Comparison of ENCODE assay signal across 8 mouse cellular contexts in genomic region chr9:56936861-56937222, GRCm38 (mm10). TPM values are rescaled to one million over a fixed set of nuclear protein-coding genes. Genes with fewer than 3 reads are reported as not detected.
DNase-seq lines count a peak whose midpoint lies in the region; ATAC-seq and TF ChIP-seq lines count a peak whose summit lies in the region.

No protein-coding gene starts in this region.

- no peak for TF ChIP-seq CTCF in left cerebral cortex, adult 2 months (IDR thresholded peaks at IDR 0.05)

- H3K79me2 ChIP-seq in myocyte (ENCODE audit: control insufficient read depth, insufficient read depth) = peaks cover 30% of the 10 kb centered on the region

- H3K4me1 ChIP-seq in embryonic facial prominence, embryonic 12.5 days = peaks cover 11% of the 10 kb centered on the region
- H3K4me1 ChIP-seq in intestine, embryonic 15.5 days (replicated peaks) = peaks cover 6% of the 10 kb centered on the region; the same call in 1 of the 2 replicates

- no peaks in the 10 kb centered on the region for H3K36me3 ChIP-seq in embryonic facial prominence, embryonic 12.5 days
- no peaks in the 10 kb centered on the region for H3K36me3 ChIP-seq in intestine, embryonic 15.5 days
- H3K36me3 ChIP-seq in myocyte (ENCODE audit: control insufficient read depth, insufficient read depth) = peaks cover 4% of the 10 kb centered on the region

- DNase-seq in left cerebral cortex, adult 2 months (ENCODE audit: extremely low spot score in 1 of 2, low spot score in 2 of 2) = no peak
- DNase-seq in left cerebral cortex, adult 9 months (ENCODE audit: low spot score in 2 of 2) = no peak
- no peak for DNase-seq in layer of hippocampus, adult 11-12 months (ENCODE audit: low spot score)
- DNase-seq in left cerebral cortex, postnatal 25 days (ENCODE audit: low spot score in 2 of 2) = no peak
- DNase-seq in frontal cortex, postnatal 14 days (ENCODE audit: low spot score in 2 of 2) = no peak

- 19% methylated on average over 6 of the region's 6 CpGs for whole genome bisulfite sequencing in embryonic facial prominence, embryonic 12.5 days
- 18% methylated on average over 6 of the region's 6 CpGs for WGBS in intestine, embryonic 15.5 days

- H3ac ChIP-seq in myocyte (ENCODE audit: control insufficient read depth, insufficient read length) = peak overlapping the region; percentile 77

- ATAC-seq in embryonic facial prominence, embryonic 12.5 days (ENCODE audit: insufficient number of reproducible peaks, insufficient read depth, low FRiP score, low TSS enrichment) = no peak
- no peak; the same call in 1 of the 2 replicates for ATAC-seq in intestine, embryonic 15.5 days

- H3K9me3 ChIP-seq in embryonic facial prominence, embryonic 12.5 days = no peaks in the 10 kb centered on the region
- H3K9me3 ChIP-seq in intestine, embryonic 15.5 days = no peaks in the 10 kb centered on the region

- peak overlapping the region; percentile 95 for H3K4me3 ChIP-seq in left cerebral cortex, adult 2 months
- H3K4me3 ChIP-seq in embryonic facial prominence, embryonic 12.5 days = peak overlapping the region; percentile 88
- H3K4me3 ChIP-seq in intestine, embryonic 15.5 days (replicated peaks) = peak overlapping the region; percentile 78
- H3K4me3 ChIP-seq in myocyte = peak overlapping the region; percentile 93

- no peak for TF ChIP-seq POLR2A in myocyte (IDR thresholded peaks at IDR 0.05; ENCODE audit: insufficient read length, low read depth)

- H3K27me3 ChIP-seq in embryonic facial prominence, embryonic 12.5 days = no peaks in the 10 kb centered on the region
- H3K27me3 ChIP-seq in intestine, embryonic 15.5 days (replicated peaks) = no peaks in the 10 kb centered on the region
- no peaks in the 10 kb centered on the region for H3K27me3 ChIP-seq in myocyte (ENCODE audit: control insufficient read depth, insufficient read depth, insufficient read length)

- intact Hi-C loops in left cerebral cortex, adult 2 months (cut with DNase I) = loop anchor here (5.0 kb wide), 1 partner anchor 140 kb away; no protein-coding TSS in a partner anchor
- intact Hi-C loops in left cerebral cortex, postnatal 25 days (cut with DNase I) = loop anchor here (5.0 kb wide), 3 partner anchors 40 to 195 kb away; partner anchors contain the start of genes Man2c1 and Sin3a

- H3K4me2 ChIP-seq in embryonic facial prominence, embryonic 12.5 days (replicated peaks) = peak overlapping the region; percentile 58
- peak overlapping the region; percentile 59 for H3K4me2 ChIP-seq in intestine, embryonic 15.5 days (replicated peaks)
- H3K4me2 ChIP-seq in myocyte (ENCODE audit: low read depth) = peak overlapping the region; percentile 84

- H3K27ac ChIP-seq in left cerebral cortex, adult 2 months = peak overlapping the region; percentile 41; the same call in 1 of the 2 replicates
- no peak overlapping the region for H3K27ac ChIP-seq in embryonic facial prominence, embryonic 12.5 days
- no peak overlapping the region; the same call in 1 of the 2 replicates for H3K27ac ChIP-seq in intestine, embryonic 15.5 days

- H3K9ac ChIP-seq in embryonic facial prominence, embryonic 12.5 days = no peak overlapping the region
- 0 out of 2 replicates have a peak overlapping the region, but pooled peaks have one; percentile 8 for H3K9ac ChIP-seq in intestine, embryonic 15.5 days

TF ChIP-seq in myocyte, 11 proteins besides CTCF, POLR2A, EP300 and RAD21:
- TF ChIP-seq POLR2AphosphoS2 (IDR thresholded peaks at IDR 0.05; ENCODE audit: insufficient read length, low read depth) = no peak
- TF ChIP-seq SRF (IDR thresholded peaks at IDR 0.05; ENCODE audit: control insufficient read depth, insufficient read length, low read depth) = no peak
- no peak for TF ChIP-seq CEBPB (IDR thresholded peaks at IDR 0.05; ENCODE audit: insufficient read depth, poor library complexity, severe bottlenecking)
- no peak for TF ChIP-seq MYOD1 (IDR thresholded peaks at IDR 0.05; ENCODE audit: control insufficient read depth in 1 of 3, insufficient read length in 2 of 3, low read depth in 2 of 3)
- TF ChIP-seq USF1 (IDR thresholded peaks at IDR 0.05; ENCODE audit: low read depth) = no peak
- TF ChIP-seq MYOG (IDR thresholded peaks at IDR 0.05; ENCODE audit: control insufficient read depth in 1 of 3, insufficient read depth in 1 of 3, insufficient read length in 2 of 3, low read depth in 2 of 3) = no peak
- TF ChIP-seq MAX (IDR thresholded peaks at IDR 0.05; ENCODE audit: low read depth) = no peak
- no peak for TF ChIP-seq TCF3 (IDR thresholded peaks at IDR 0.05; ENCODE audit: insufficient read length, low read depth)
- TF ChIP-seq E2F4 (IDR thresholded peaks at IDR 0.05; ENCODE audit: insufficient read depth) = no peak
- no peak for TF ChIP-seq REST (IDR thresholded peaks at IDR 0.05; ENCODE audit: insufficient read depth, insufficient read length)
- no peak for TF ChIP-seq TCF12 (IDR thresholded peaks at IDR 0.05; ENCODE audit: insufficient read depth, poor library complexity, severe bottlenecking)

RNA-seq across cellular contexts. Expression of gene Imp3, which starts 0.4 kb away (rescaled TPM):
- total RNA-seq in left cerebral cortex, adult 2 months (2021) = 10 to 100 TPM; 49.8 to 50.2 TPM
- 74.3 and 76.9 TPM in 2 replicates for polyA plus RNA-seq in embryonic facial prominence, embryonic 12.5 days (2016; fragmentation: Nextera tagmentation; extraction: Ambion mirVana)
- 71.2 and 74.5 TPM in 2 replicates for polyA plus RNA-seq in intestine, embryonic 15.5 days (2015; fragmentation: Nextera tagmentation; extraction: Ambion mirVana)
- 142 TPM for polyA plus RNA-seq in myocyte (2012; fragmentation: generic; extraction: Trizol)
- 10 to 100 TPM; 47.5 to 59.8 TPM for total RNA-seq in left cerebral cortex, postnatal 25 days (2021)

RNA-seq across cellular contexts. Expression of gene Snx33, which starts 8.7 kb away (rescaled TPM):
- 1 to 10 TPM; 5.8 to 7.3 TPM for total RNA-seq in left cerebral cortex, adult 2 months (2021)
- polyA plus RNA-seq in embryonic facial prominence, embryonic 12.5 days (2016; fragmentation: Nextera tagmentation; extraction: Ambion mirVana) = 13.8 and 14.4 TPM in 2 replicates
- 6.2 and 6.3 TPM in 2 replicates for polyA plus RNA-seq in intestine, embryonic 15.5 days (2015; fragmentation: Nextera tagmentation; extraction: Ambion mirVana)
- polyA plus RNA-seq in myocyte (2012; fragmentation: generic; extraction: Trizol) = 9.4 TPM
- total RNA-seq in left cerebral cortex, postnatal 25 days (2021) = 1 to 10 TPM; 6.7 to 7.6 TPM

RNA-seq across cellular contexts. Expression of gene Snupn, which starts 13.8 kb away (rescaled TPM):
- total RNA-seq in left cerebral cortex, adult 2 months (2021) = 10 to 100 TPM; 13.5 to 16.3 TPM
- 27.3 and 29.1 TPM in 2 replicates for polyA plus RNA-seq in embryonic facial prominence, embryonic 12.5 days (2016; fragmentation: Nextera tagmentation; extraction: Ambion mirVana)
- polyA plus RNA-seq in intestine, embryonic 15.5 days (2015; fragmentation: Nextera tagmentation; extraction: Ambion mirVana) = 13.2 and 13.3 TPM in 2 replicates
- 12.8 TPM for polyA plus RNA-seq in myocyte (2012; fragmentation: generic; extraction: Trizol)
- total RNA-seq in left cerebral cortex, postnatal 25 days (2021) = 10 to 100 TPM; 17.6 to 17.7 TPM

RNA-seq across cellular contexts. Expression of gene Ptpn9, which starts 57.9 kb away (rescaled TPM):
- total RNA-seq in left cerebral cortex, adult 2 months (2021) = 10 to 100 TPM; 29.7 to 33.1 TPM
- polyA plus RNA-seq in embryonic facial prominence, embryonic 12.5 days (2016; fragmentation: Nextera tagmentation; extraction: Ambion mirVana) = 42.5 and 43.4 TPM in 2 replicates
- 13.2 and 13.4 TPM in 2 replicates for polyA plus RNA-seq in intestine, embryonic 15.5 days (2015; fragmentation: Nextera tagmentation; extraction: Ambion mirVana)
- polyA plus RNA-seq in myocyte (2012; fragmentation: generic; extraction: Trizol) = 16.1 TPM
- 10 to 100 TPM; 26.7 to 29.0 TPM for total RNA-seq in left cerebral cortex, postnatal 25 days (2021)
